Mouse (Mus musculus) embryonic facial prominence, embryonic 13.5 days (tissue): ENCODE data around the gene Ppm1b. TPM values are rescaled to one million over a fixed set of nuclear protein-coding genes. Genes with fewer than 3 reads are reported as not detected.

Source experiments
- ATAC-seq: fragments of 200-750 bp; cut with Nextera tagmentation; 2 replicates; pipeline ENCODE4 v1.8.0; 2017; ENCODE audit warnings: low read depth; ENCODE audit not compliant: insufficient number of reproducible peaks, insufficient read depth, low FRiP score, low TSS enrichment
- H3K27ac ChIP-seq: fragments of 300-500 bp; sonication (generic); 2 replicates; pipeline ENCODE4 v1.5.1; 2015; ENCODE audit warnings: moderate library complexity, mild to moderate bottlenecking, inconsistent platforms
- H3K27me3 ChIP-seq: fragments of 300-500 bp; sonication (generic); 2 replicates; pipeline ENCODE4 v1.6.1; 2015; ENCODE audit warnings: mild to moderate bottlenecking, inconsistent platforms
- H3K36me3 ChIP-seq: fragments of 300-500 bp; sonication (generic); 2 replicates; pipeline ENCODE4 v1.6.1; 2015; ENCODE audit warnings: mild to moderate bottlenecking, inconsistent platforms
- H3K4me1 ChIP-seq: fragments of 300-500 bp; sonication (generic); 2 replicates; pipeline ENCODE4 v1.6.1; 2015; ENCODE audit warnings: inconsistent platforms
- H3K4me2 ChIP-seq: fragments of 300-500 bp; sonication (generic); 2 replicates; pipeline ENCODE4 v1.6.1; 2015; ENCODE audit warnings: moderate library complexity, mild to moderate bottlenecking, inconsistent platforms
- H3K4me3 ChIP-seq: fragments of 300-500 bp; sonication (generic); 2 replicates; pipeline ENCODE4 v1.5.1; 2015; ENCODE audit warnings: mild to moderate bottlenecking, inconsistent platforms
- H3K9ac ChIP-seq: fragments of 300-500 bp; sonication (generic); 2 replicates; pipeline ENCODE4 v1.6.1; 2015; ENCODE audit warnings: mild to moderate bottlenecking, inconsistent platforms
- H3K9me3 ChIP-seq: fragments of 300-500 bp; sonication (generic); 2 replicates; pipeline ENCODE4 v1.6.1; 2016; ENCODE audit warnings: inconsistent platforms
- WGBS: fragments of 180-500 bp; shearing (Covaris S2); methylation state at CpG from one replicate; pipeline ENCODE4 v1.1.7; 2015; ENCODE audit warnings: mixed read lengths; 5-methylcytosine and 5-hydroxymethylcytosine counted together
- polyA plus RNA-seq: library from polyadenylated mRNA; unstranded; fragments of >200 nt; fragmentation: Nextera tagmentation; extraction: Ambion mirVana; gene quantifications from 2 replicates; pipeline ENCODE4 v1.2.1, GENCODE M21; 2015

Ppm1b gene
- polyA plus RNA-seq, 1 experiment from 2014 or later: 70.9 TPM

- H3K4me1 ChIP-seq: peaks cover 6% of the 10 kb centered on the region; the same call in 1 of the 2 replicates
- H3K9ac ChIP-seq: no peak overlapping the region
- no peak overlapping the region for H3K4me2 ChIP-seq
- 77% methylated on average over 9 of the region's 9 CpGs for WGBS
- H3K27ac ChIP-seq: no peak overlapping the region
- ATAC-seq: no peak
- no peaks in the 10 kb centered on the region for H3K36me3 ChIP-seq
- H3K4me3 ChIP-seq: no peak overlapping the region
- no peaks in the 10 kb centered on the region for H3K27me3 ChIP-seq
- H3K9me3 ChIP-seq: no peaks in the 10 kb centered on the region
Observed at GRCm38 (mm10) chr17:84940017-84940731, 16.4 kb upstream of the Ppm1b start.

GRCm38 (mm10) chr17:84941291-84941868 lies 15.2 kb upstream of the Ppm1b start:
- WGBS: 87% methylated on average over 13 of the region's 13 CpGs
- no peaks in the 10 kb centered on the region for H3K27me3 ChIP-seq
- no peak overlapping the region for H3K4me2 ChIP-seq
- no peaks in the 10 kb centered on the region for H3K36me3 ChIP-seq
- peaks cover 3% of the 10 kb centered on the region; the same call in 1 of the 2 replicates for H3K4me1 ChIP-seq
- ATAC-seq: no peak
- no peak overlapping the region for H3K4me3 ChIP-seq
- H3K9ac ChIP-seq: no peak overlapping the region
- H3K9me3 ChIP-seq: no peaks in the 10 kb centered on the region
- H3K27ac ChIP-seq: no peak overlapping the region

GRCm38 (mm10) chr17:84942358-84943032 lies 14.0 kb upstream of the Ppm1b start:
- WGBS: 87% methylated on average over 10 of the region's 10 CpGs
- no peaks in the 10 kb centered on the region for H3K9me3 ChIP-seq
- H3K27ac ChIP-seq: no peak overlapping the region
- no peak overlapping the region for H3K9ac ChIP-seq
- H3K4me3 ChIP-seq: no peak overlapping the region
- no peak overlapping the region for H3K4me2 ChIP-seq
- H3K36me3 ChIP-seq: no peaks in the 10 kb centered on the region
- H3K4me1 ChIP-seq: no peaks in the 10 kb centered on the region
- no peak for ATAC-seq
- H3K27me3 ChIP-seq: no peaks in the 10 kb centered on the region

GRCm38 (mm10) chr17:84943033-84943393 lies 13.5 kb upstream of the Ppm1b start:
- no peak for ATAC-seq
- 69% methylated on average over 2 of the region's 2 CpGs for whole genome bisulfite sequencing
- H3K4me3 ChIP-seq: no peak overlapping the region

GRCm38 (mm10) chr17:84944348-84944747 lies 12.2 kb upstream of the Ppm1b start:
- Histone ChIP-seq H3K36me3 (no peaks in the 10 kb centered on the region), H3K9ac (no peak overlapping the region), H3K4me2 (no peak overlapping the region), H3K27ac (no peak overlapping the region), H3K4me3 (no peak overlapping the region), H3K27me3 (no peaks in the 10 kb centered on the region), H3K4me1 (no peaks in the 10 kb centered on the region), H3K9me3 (no peaks in the 10 kb centered on the region)
- no peak for ATAC-seq
- WGBS: 79% methylated on average over 6 of the region's 6 CpGs

More at GRCm38 (mm10) chr17:84943033-84943393, 13.5 kb upstream of the Ppm1b start:
- no peaks in the 10 kb centered on the region for H3K4me1 ChIP-seq
- H3K4me2 ChIP-seq: no peak overlapping the region
- H3K9me3 ChIP-seq: no peaks in the 10 kb centered on the region
- no peaks in the 10 kb centered on the region for H3K36me3 ChIP-seq
- no peak overlapping the region for H3K27ac ChIP-seq
- no peak overlapping the region for H3K9ac ChIP-seq
- no peaks in the 10 kb centered on the region for H3K27me3 ChIP-seq

- no peaks in the 10 kb centered on the region for H3K36me3 ChIP-seq
- no peak overlapping the region for H3K4me3 ChIP-seq
- H3K9me3 ChIP-seq: no peaks in the 10 kb centered on the region
- H3K9ac ChIP-seq: no peak overlapping the region
- no peaks in the 10 kb centered on the region for H3K27me3 ChIP-seq
- H3K27ac ChIP-seq: no peak overlapping the region
- no peak overlapping the region for H3K4me2 ChIP-seq
- no peak for ATAC-seq
- WGBS: 92% methylated on average over 5 of the region's 5 CpGs
- 0 out of 2 replicates have a peak, but pooled peaks cover 9% of the 10 kb centered on the region for H3K4me1 ChIP-seq
Observed at GRCm38 (mm10) chr17:84952521-84952920, 4.0 kb upstream of the Ppm1b start.

- no peaks in the 10 kb centered on the region for H3K36me3 ChIP-seq
- no peak overlapping the region for H3K9ac ChIP-seq
- WGBS: 80% methylated on average over 5 of the region's 5 CpGs
- H3K27ac ChIP-seq: no peak overlapping the region
- H3K27me3 ChIP-seq: no peaks in the 10 kb centered on the region
- no peak overlapping the region for H3K4me3 ChIP-seq
- H3K9me3 ChIP-seq: no peaks in the 10 kb centered on the region
- no peak for ATAC-seq
- H3K4me2 ChIP-seq: no peak overlapping the region
- H3K4me1 ChIP-seq: 0 out of 2 replicates have a peak, but pooled peaks cover 9% of the 10 kb centered on the region
Observed at GRCm38 (mm10) chr17:84953776-84954175, 2.8 kb upstream of the Ppm1b start.

GRCm38 (mm10) chr17:84954881-84955280 lies 1.7 kb upstream of the Ppm1b start:
- Histone ChIP-seq H3K27me3 (no peaks in the 10 kb centered on the region), H3K9me3 (no peaks in the 10 kb centered on the region), H3K36me3 (no peaks in the 10 kb centered on the region), H3K4me3 (no peak overlapping the region), H3K4me2 (no peak overlapping the region), H3K4me1 (peaks cover 16% of the 10 kb centered on the region), H3K27ac (no peak overlapping the region), H3K9ac (no peak overlapping the region)
- ATAC-seq: no peak
- 73% methylated on average over 5 of the region's 5 CpGs for WGBS

- Histone ChIP-seq H3K27ac (peak overlapping the region; percentile 93), H3K36me3 (no peaks in the 10 kb centered on the region), H3K27me3 (no peaks in the 10 kb centered on the region), H3K4me3 (peak overlapping the region; percentile 97), H3K4me2 (peak overlapping the region; percentile 66), H3K4me1 (peaks cover 23% of the 10 kb centered on the region), H3K9ac (peak overlapping the region; percentile 69), H3K9me3 (no peaks in the 10 kb centered on the region)
- under 1% methylated on average over 24 of the region's 24 CpGs for WGBS
- peak; percentile 87 for ATAC-seq
Observed at GRCm38 (mm10) chr17:84956931-84957486, 468 bp downstream of the Ppm1b start.

GRCm38 (mm10) chr17:84957487-84958259 lies 1.1 kb downstream of the Ppm1b start:
- Histone ChIP-seq H3K9ac (peak overlapping the region; percentile 98), H3K27me3 (no peaks in the 10 kb centered on the region), H3K9me3 (no peaks in the 10 kb centered on the region), H3K4me3 (peak overlapping the region; percentile 97), H3K27ac (peak overlapping the region; percentile 93), H3K36me3 (no peaks in the 10 kb centered on the region), H3K4me1 (peaks cover 23% of the 10 kb centered on the region), H3K4me2 (peak overlapping the region; percentile 68)
- ATAC-seq: peak; percentile 99
- under 1% methylated on average over 55 of the region's 55 CpGs for WGBS

GRCm38 (mm10) chr17:84958411-84958911 lies 1.9 kb downstream of the Ppm1b start:
- H3K27me3 ChIP-seq: no peaks in the 10 kb centered on the region
- peaks cover 23% of the 10 kb centered on the region for H3K4me1 ChIP-seq
- H3K27ac ChIP-seq: peak overlapping the region; percentile 93
- no peak for ATAC-seq
- H3K9me3 ChIP-seq: no peaks in the 10 kb centered on the region
- peak overlapping the region; percentile 98 for H3K9ac ChIP-seq
- WGBS: under 1% methylated on average over 50 of the region's 52 CpGs
- peak overlapping the region; percentile 68 for H3K4me2 ChIP-seq
- no peaks in the 10 kb centered on the region for H3K36me3 ChIP-seq
- peak overlapping the region; percentile 97 for H3K4me3 ChIP-seq
